Mouse (Mus musculus): Measurements from ENCODE around the gene Hspa1a. TPM values are rescaled to one million over a fixed set of nuclear protein-coding genes. Genes with fewer than 3 reads are reported as not detected.
A peak's percentile ranks its signal among the peaks of the same experiment; 100 is the strongest.

The Hspa1a gene
- total and polyA plus RNA-seq, 2 experiments from 2014 or later = 8.5 to 13.8 TPM

- 78% methylated on average over 10 of the region's 10 CpGs for WGBS
- ATAC-seq = no peak
- H3K4me1 ChIP-seq (ENCODE audit: insufficient read depth) = peaks cover 4% of the 10 kb centered on the region; the same call in 1 of the 2 replicates
Observed at GRCm38 (mm10) chr17:35016791-35017705, 45.1 kb upstream of the Hspa1a start.

GRCm38 (mm10) chr17:35016376-35016775 is 44.4 kb upstream of the Hspa1a start, which contains the start of gene Vwa7:
Gene Vwa7 (plus strand): TSS chr17:35016579.
- H3K27ac ChIP-seq (ENCODE audit: low read depth, low read length) = no peak within 1 kb of the TSS
- H3K9me3 ChIP-seq (ENCODE audit: low read length) = no peaks in the 10 kb centered on the region
- no peak for TF ChIP-seq CTCF (IDR thresholded peaks at IDR 0.05; ENCODE audit: low read depth)
- H3K4me3 ChIP-seq (ENCODE audit: low read depth, low read length) = no peak within 1 kb of the TSS
- H3K9ac ChIP-seq = no peak within 1 kb of the TSS
- no peaks in the 10 kb centered on the region; the same call in 1 of the 2 replicates for H3K27me3 ChIP-seq (ENCODE audit: insufficient read depth, low read length)
- H3K4me1 ChIP-seq (ENCODE audit: insufficient read depth) = peaks cover 1% of the 10 kb centered on the region; the same call in 1 of the 2 replicates
- ATAC-seq (peak; percentile 50), DNase-seq (peak; percentile 31)
- WGBS = 41% methylated on average over 12 of the region's 12 CpGs
- no peak within 1 kb of the TSS for H3K4me2 ChIP-seq (ENCODE audit: low read depth)
- H3K36me3 ChIP-seq (ENCODE audit: insufficient read depth) = peaks cover 52% of the 10 kb centered on the region

More at GRCm38 (mm10) chr17:35016791-35017705, 45.1 kb upstream of the Hspa1a start:
- H3K27me3 ChIP-seq (ENCODE audit: insufficient read depth, low read length) = no peaks in the 10 kb centered on the region; the same call in 1 of the 2 replicates
- H3K9me3 ChIP-seq (ENCODE audit: low read length) = no peaks in the 10 kb centered on the region
- H3K4me3 ChIP-seq (ENCODE audit: low read depth, low read length) = no peak overlapping the region
- H3K36me3 ChIP-seq (ENCODE audit: insufficient read depth) = peaks cover 45% of the 10 kb centered on the region
- H3K4me2 ChIP-seq (ENCODE audit: low read depth) = no peak overlapping the region
- no peak overlapping the region for H3K9ac ChIP-seq
- no peak for TF ChIP-seq CTCF (IDR thresholded peaks at IDR 0.05; ENCODE audit: low read depth)
- DNase-seq = no peak
- H3K27ac ChIP-seq (ENCODE audit: low read depth, low read length) = no peak overlapping the region

GRCm38 (mm10) chr17:35015296-35015695 is 43.3 kb upstream of the Hspa1a start:
- Histone ChIP-seq H3K4me1 (ENCODE audit: insufficient read depth) (no peaks in the 10 kb centered on the region), H3K9ac (no peak overlapping the region), H3K27me3 (ENCODE audit: insufficient read depth, low read length) (no peaks in the 10 kb centered on the region), H3K36me3 (ENCODE audit: insufficient read depth) (peaks cover 63% of the 10 kb centered on the region), H3K4me3 (ENCODE audit: low read depth, low read length) (no peak overlapping the region), H3K27ac (ENCODE audit: low read depth, low read length) (no peak overlapping the region), H3K9me3 (ENCODE audit: low read length) (no peaks in the 10 kb centered on the region), H3K4me2 (ENCODE audit: low read depth) (no peak overlapping the region)
- 93% methylated on average over 16 of the region's 16 CpGs for WGBS
- ATAC-seq (no peak), DNase-seq (no peak)
- no peak for TF ChIP-seq CTCF (IDR thresholded peaks at IDR 0.05; ENCODE audit: low read depth)

- WGBS = 92% methylated on average over 6 of the region's 6 CpGs
Observed at GRCm38 (mm10) chr17:35013221-35013620, 41.3 kb upstream of the Hspa1a start.

GRCm38 (mm10) chr17:35012430-35012829 is 40.5 kb upstream of the Hspa1a start:
- H3K9ac ChIP-seq = no peak overlapping the region
- H3K36me3 ChIP-seq (ENCODE audit: insufficient read depth) = peaks cover 84% of the 10 kb centered on the region
- H3K27me3 ChIP-seq (ENCODE audit: insufficient read depth, low read length) = no peaks in the 10 kb centered on the region
- no peak for ATAC-seq
- no peak overlapping the region for H3K4me2 ChIP-seq (ENCODE audit: low read depth)
- no peak overlapping the region for H3K4me3 ChIP-seq (ENCODE audit: low read depth, low read length)
- H3K4me1 ChIP-seq (ENCODE audit: insufficient read depth) = no peaks in the 10 kb centered on the region
- 91% methylated on average over 13 of the region's 13 CpGs for WGBS
- no peak for TF ChIP-seq CTCF (IDR thresholded peaks at IDR 0.05; ENCODE audit: low read depth)
- H3K9me3 ChIP-seq (ENCODE audit: low read length) = no peaks in the 10 kb centered on the region
- no peak overlapping the region for H3K27ac ChIP-seq (ENCODE audit: low read depth, low read length)
- DNase-seq = no peak

More at GRCm38 (mm10) chr17:35013221-35013620, 41.3 kb upstream of the Hspa1a start:
- Histone ChIP-seq H3K4me2 (ENCODE audit: low read depth) (no peak overlapping the region), H3K9me3 (ENCODE audit: low read length) (no peaks in the 10 kb centered on the region), H3K9ac (no peak overlapping the region), H3K4me1 (ENCODE audit: insufficient read depth) (no peaks in the 10 kb centered on the region), H3K27ac (ENCODE audit: low read depth, low read length) (no peak overlapping the region), H3K36me3 (ENCODE audit: insufficient read depth) (peaks cover 78% of the 10 kb centered on the region), H3K27me3 (ENCODE audit: insufficient read depth, low read length) (no peaks in the 10 kb centered on the region), H3K4me3 (ENCODE audit: low read depth, low read length) (no peak overlapping the region)
- DNase-seq (no peak), ATAC-seq (no peak)
- TF ChIP-seq CTCF (IDR thresholded peaks at IDR 0.05; ENCODE audit: low read depth) = no peak

GRCm38 (mm10) chr17:35011440-35011839 is 39.5 kb upstream of the Hspa1a start:
- WGBS = 93% methylated on average over 8 of the region's 8 CpGs

GRCm38 (mm10) chr17:35009586-35009985 is 37.6 kb upstream of the Hspa1a start:
- Histone ChIP-seq H3K9ac (no peak overlapping the region), H3K27ac (ENCODE audit: low read depth, low read length) (no peak overlapping the region), H3K27me3 (ENCODE audit: insufficient read depth, low read length) (no peaks in the 10 kb centered on the region), H3K9me3 (ENCODE audit: low read length) (no peaks in the 10 kb centered on the region), H3K36me3 (ENCODE audit: insufficient read depth) (peaks cover 81% of the 10 kb centered on the region), H3K4me1 (ENCODE audit: insufficient read depth) (no peaks in the 10 kb centered on the region), H3K4me2 (ENCODE audit: low read depth) (no peak overlapping the region), H3K4me3 (ENCODE audit: low read depth, low read length) (no peak overlapping the region)
- 86% methylated on average over 7 of the region's 7 CpGs for WGBS
- TF ChIP-seq CTCF (IDR thresholded peaks at IDR 0.05; ENCODE audit: low read depth) = no peak
- ATAC-seq (no peak), DNase-seq (no peak)

More at GRCm38 (mm10) chr17:35011440-35011839, 39.5 kb upstream of the Hspa1a start:
- Histone ChIP-seq H3K9me3 (ENCODE audit: low read length) (no peaks in the 10 kb centered on the region), H3K4me3 (ENCODE audit: low read depth, low read length) (no peak overlapping the region), H3K27ac (ENCODE audit: low read depth, low read length) (no peak overlapping the region), H3K9ac (no peak overlapping the region), H3K4me1 (ENCODE audit: insufficient read depth) (no peaks in the 10 kb centered on the region), H3K4me2 (ENCODE audit: low read depth) (no peak overlapping the region), H3K27me3 (ENCODE audit: insufficient read depth, low read length) (no peaks in the 10 kb centered on the region), H3K36me3 (ENCODE audit: insufficient read depth) (peaks cover 85% of the 10 kb centered on the region)
- TF ChIP-seq CTCF (IDR thresholded peaks at IDR 0.05; ENCODE audit: low read depth) = no peak
- no peak for ATAC-seq
- DNase-seq = no peak

Measured in forebrain, postnatal 0 days (tissue).